Mouse (Mus musculus) embryonic fibroblast, embryonic 13.5 days (primary cell): ENCODE measurements around the gene Hpd.

ENCODE experiments used
- CTCF ChIP-seq: IDR thresholded peaks from 2 replicates; pipeline ENCODE4 v1.5.1; 2011; ENCODE audit warnings: mild to moderate bottlenecking, control low read depth, low read length, moderate library complexity, borderline replicate concordance; ENCODE audit not compliant: insufficient read depth
- POLR2A ChIP-seq: IDR thresholded peaks from 2 replicates; pipeline ENCODE4 v1.6.1; 2011; ENCODE audit warnings: low read depth, mild to moderate bottlenecking, control low read depth, low read length, moderate library complexity

DNA sequence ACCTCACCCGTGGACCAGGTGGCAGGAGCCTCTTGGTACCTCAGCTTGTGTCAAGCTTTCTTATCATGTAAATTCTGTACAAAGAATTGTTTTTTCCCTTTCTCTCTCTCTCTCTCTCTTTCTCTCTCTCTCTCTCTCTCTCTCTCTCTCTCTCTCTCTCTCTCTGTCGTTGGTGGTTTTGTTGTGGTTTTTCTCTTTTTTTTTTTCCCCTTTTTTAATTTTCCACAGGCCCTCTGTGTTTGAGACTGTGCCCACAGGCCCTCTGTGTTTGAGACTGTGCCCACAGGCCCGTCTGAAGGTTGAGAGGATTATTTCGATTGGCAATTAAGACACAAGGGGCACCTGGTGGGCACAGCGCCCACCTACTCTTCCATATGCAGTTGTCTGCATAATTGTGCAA lies 14.9 kb downstream of the Hpd start:
- TF ChIP-seq CTCF (no peak), POLR2A (no peak)
